Mouse (Mus musculus): ENCODE results near the gene Rcl1. TPM values are rescaled to one million over a fixed set of nuclear protein-coding genes. Genes with fewer than 3 reads are reported as not detected.

Rcl1 gene
- total RNA-seq (2023) = 10 to 100 TPM; 19.5 to 21.5 TPM

GRCm38 (mm10) chr19:29100874-29101542 is at the start of gene Rcl1:
TSS of gene Rcl1 (plus strand) at chr19:29101375.

Other genes starting within 250 kb of the Rcl1 start
- 10 to 100 TPM in 1 of 2 experiments, 1 to 10 TPM in 1; 9.8 to 10.8 TPM for gene Plpp6, start 137.4 kb upstream of the Rcl1 start, total RNA-seq (2023)
- gene 4430402I18Rik, start 133.6 kb upstream of the Rcl1 start, total RNA-seq (2023) = 1 to 10 TPM in 1 of 2 experiments, not detected in 1; 5.7 TPM
- gene Cdc37l1, start 111.0 kb upstream of the Rcl1 start, total RNA-seq (2023) = 10 to 100 TPM; 63.1 to 69.8 TPM
- 10 to 100 TPM; 18.6 to 23.1 TPM for gene Ak3, start 53.4 kb upstream of the Rcl1 start, total RNA-seq (2023)
- gene Jak2, start 150.5 kb downstream of the Rcl1 start, total RNA-seq (2023) = 10 to 100 TPM; 58.3 to 61.4 TPM
- gene Insl6, start 224.0 kb downstream of the Rcl1 start, total RNA-seq (2023) = 1 to 10 TPM; 2.8 to 3.9 TPM
- not detected for gene Rln1, start 233.3 kb downstream of the Rcl1 start, total RNA-seq (2023)